Mouse (Mus musculus) left cerebral cortex, postnatal 14 days (tissue): Measurements from ENCODE around the gene Fbxo28. TPM values are rescaled to one million over a fixed set of nuclear protein-coding genes. Genes with fewer than 3 reads are reported as not detected.

Source experiments
- DNase-seq, 2 experiments: peaks; one replicate each; pipeline ENCODE4 v3.0.0; 2021 to 2022; ENCODE audit warnings: low spot score in 2 of 2, mixed read lengths in 1 of 2
- intact Hi-C: fragments of 180-260 bp; cut with DNase I; formaldehyde crosslinking; loops from one replicate; pipeline ENCODE4 v1.15.1; 2025
- total RNA-seq, 2 experiments: library from RNA; stranded (reverse); gene quantifications; 2 replicates each; pipeline ENCODE4 v1.2.3; 2021

The Fbxo28 gene
- total RNA-seq, 2 experiments from 2014 or later: 46.9 to 47.5 TPM

GRCm38 (mm10) chr1:182354504-182355147, 13.2 kb upstream of the Fbxo28 start:
- DNase-seq: no peak
- intact Hi-C loops: no loop called here

GRCm38 (mm10) chr1:182349557-182349956, 8.1 kb upstream of the Fbxo28 start:
- no peak for DNase-seq
- intact Hi-C loops: no loop called here

- DNase-seq: peak; percentile 46 to 48
- intact Hi-C loops: no loop called here
Observed at GRCm38 (mm10) chr1:182346491-182346890, 5.1 kb upstream of the Fbxo28 start.

- intact Hi-C loops: no loop called here
Observed at GRCm38 (mm10) chr1:182345857-182346256, 4.4 kb upstream of the Fbxo28 start.

GRCm38 (mm10) chr1:182341993-182342392, 564 bp upstream of the Fbxo28 start:
- DNase-seq: no peak
- intact Hi-C loops: loop anchor here (2.0 kb wide), 1 partner anchor 67 kb away; the partner anchor contains the start of gene Trp53bp2

More at GRCm38 (mm10) chr1:182345857-182346256, 4.4 kb upstream of the Fbxo28 start:
- no peak for DNase-seq

- intact Hi-C loops: loop anchor here (2.0 kb wide), 1 partner anchor 69 kb away; the partner anchor contains the start of gene Trp53bp2
- no peak for DNase-seq
Observed at GRCm38 (mm10) chr1:182340281-182340680, 1.1 kb downstream of the Fbxo28 start.

GRCm38 (mm10) chr1:182338961-182339565, 2.4 kb downstream of the Fbxo28 start:
- intact Hi-C loops: no loop called here

GRCm38 (mm10) chr1:182333766-182334437, 7.5 kb downstream of the Fbxo28 start:
- intact Hi-C loops: no loop called here

More at GRCm38 (mm10) chr1:182338961-182339565, 2.4 kb downstream of the Fbxo28 start:
- no peak for DNase-seq

GRCm38 (mm10) chr1:182332090-182333034, 9.1 kb downstream of the Fbxo28 start:
- intact Hi-C loops: no loop called here
- DNase-seq: no peak

More at GRCm38 (mm10) chr1:182333766-182334437, 7.5 kb downstream of the Fbxo28 start:
- no peak for DNase-seq

GRCm38 (mm10) chr1:182325919-182326318, 15.5 kb downstream of the Fbxo28 start:
- DNase-seq: no peak
- intact Hi-C loops: no loop called here

GRCm38 (mm10) chr1:182324552-182324951, 16.9 kb downstream of the Fbxo28 start:
- DNase-seq: no peak
- intact Hi-C loops: no loop called here

GRCm38 (mm10) chr1:182323139-182323538, 18.3 kb downstream of the Fbxo28 start:
- DNase-seq: no peak
- intact Hi-C loops: no loop called here

GRCm38 (mm10) chr1:182314201-182314600, 27.2 kb downstream of the Fbxo28 start:
- DNase-seq: no peak

GRCm38 (mm10) chr1:182313181-182313580, 28.2 kb downstream of the Fbxo28 start:
- DNase-seq: no peak
- intact Hi-C loops: no loop called here

More at GRCm38 (mm10) chr1:182314201-182314600, 27.2 kb downstream of the Fbxo28 start:
- intact Hi-C loops: no loop called here

GRCm38 (mm10) chr1:182311376-182311775, 30.1 kb downstream of the Fbxo28 start:
- intact Hi-C loops: no loop called here
- DNase-seq: no peak

GRCm38 (mm10) chr1:182310316-182310715, 31.1 kb downstream of the Fbxo28 start:
- intact Hi-C loops: no loop called here

GRCm38 (mm10) chr1:182309403-182309802, 32.0 kb downstream of the Fbxo28 start:
- DNase-seq: no peak
- intact Hi-C loops: no loop called here

More at GRCm38 (mm10) chr1:182310316-182310715, 31.1 kb downstream of the Fbxo28 start:
- no peak for DNase-seq

- intact Hi-C loops: no loop called here
- no peak for DNase-seq
Observed at GRCm38 (mm10) chr1:182302916-182303315, 38.5 kb downstream of the Fbxo28 start.

GRCm38 (mm10) chr1:182302176-182302870, 39.1 kb downstream of the Fbxo28 start:
- intact Hi-C loops: no loop called here
- no peak for DNase-seq
